Mouse (Mus musculus) effector memory CD4-positive, alpha-beta T cell, adult 7 months (primary cell): ENCODE measurements around the gene Mfsd9. TPM values are rescaled to one million over a fixed set of nuclear protein-coding genes. Genes with fewer than 3 reads are reported as not detected.

Experiments used
- polyA plus RNA-seq: library from polyadenylated mRNA; unstranded; fragments of 100-300 nt; shearing (Covaris generic); gene quantifications from one replicate; pipeline ENCODE4 v1.2.1, GENCODE M21; 2017

Mfsd9 gene
- polyA plus RNA-seq = 0.35 TPM

GRCm38 (mm10) chr1:40790324-40791141, at the start of gene Mfsd9:
Gene Mfsd9 (minus strand): TSS chr1:40790687.

GRCm38 (mm10) chr1:40805351-40805750, 14.9 kb upstream of the Mfsd9 start, which contains the start of gene Tmem182:
Gene Tmem182 (plus strand): TSS chr1:40805601.

Other genes with a start within 250 kb of the Mfsd9 start
- gene Slc9a4, start 210.6 kb downstream of the Mfsd9 start, polyA plus RNA-seq = not detected
- 0.10 TPM for gene Slc9a2, start 110.1 kb downstream of the Mfsd9 start, polyA plus RNA-seq
- not detected for gene Tmem182, start 14.9 kb upstream of the Mfsd9 start, polyA plus RNA-seq